Comparison of ENCODE assay signal across 15 mouse cellular contexts in the genomic region with DNA sequence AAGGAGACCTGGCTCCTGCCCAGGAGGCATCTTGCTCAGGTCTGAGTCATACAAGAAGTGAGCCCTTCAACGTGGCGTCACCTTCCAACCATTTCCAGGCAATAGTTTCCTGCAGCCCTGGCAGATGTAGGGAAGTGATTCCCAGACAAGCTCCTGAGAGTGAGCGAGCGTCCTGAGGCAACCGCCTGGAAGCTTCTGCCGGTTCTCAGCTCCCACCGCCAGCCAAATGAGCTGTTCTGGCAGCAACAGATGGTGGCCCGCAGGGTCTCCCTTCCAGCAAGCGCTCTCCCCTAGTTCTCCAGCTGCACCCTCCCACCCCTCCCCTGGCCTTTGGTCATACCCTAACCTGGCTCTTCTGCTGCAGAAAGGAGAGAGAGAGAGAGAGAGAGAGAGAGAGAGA. TPM values are rescaled to one million over a fixed set of nuclear protein-coding genes. Genes with fewer than 3 reads are reported as not detected.
A peak's percentile ranks its signal among the peaks of the same experiment; 100 is the strongest.
DNase-seq lines count a peak whose midpoint lies in the region; TF ChIP-seq lines count a peak whose summit lies in the region.
"Had no signal": no experiment of that assay in that cellular context is flagged by ENCODE, and none has a peak within 500 bp of the region (broad histone marks: within the 10 kb centered on the region; RNA-seq: fewer than 3 reads in every experiment).

No protein-coding gene starts in this region.

- peak; percentile 49 to 57 for DNase-seq in cerebellum, postnatal 14 days
- DNase-seq in cerebellum, adult 9-10 months: no peak
- peak; percentile 33 for DNase-seq in left cerebral cortex, postnatal 14 days (ENCODE audit: low spot score in 2 of 2)
- DNase-seq in left cerebral cortex, adult 2 months (ENCODE audit: extremely low spot score in 1 of 2, low spot score in 2 of 2): no peak
- DNase-seq in right cerebral cortex, postnatal 14 days: peak; percentile 29
- DNase-seq in right cerebral cortex, adult 18-20 months: no peak
- no peak for DNase-seq in urinary bladder, postnatal 10 days (ENCODE audit: low spot score)
- no peak for DNase-seq in spleen, postnatal 4 days (ENCODE audit: low spot score in 2 of 2)
- DNase-seq: heart, adult 11 months; kidney, postnatal 14 days; thymus, adult 18-20 months had no signal

- no peak overlapping the region for H3K27ac ChIP-seq in left cerebral cortex, adult 2 months
- H3K27ac ChIP-seq: intestine, embryonic 15.5 days had no signal

- intact Hi-C loops in left cerebral cortex, postnatal 14 days (cut with DNase I): no loop called here
- intact Hi-C loops in left cerebral cortex, adult 2 months (cut with DNase I): no loop called here

- H3K4me3 ChIP-seq in left cerebral cortex, adult 2 months: no peak overlapping the region
- H3K4me3 ChIP-seq: intestine, embryonic 15.5 days had no signal

- no peak for TF ChIP-seq CTCF in left cerebral cortex, adult 2 months (IDR thresholded peaks at IDR 0.05)

RNA-seq across cellular contexts. Expression of gene March10, which starts 54.2 kb away (rescaled TPM):
- total RNA-seq in left cerebral cortex, postnatal 14 days (2021): 1 to 10 TPM; 1.4 to 1.6 TPM
- total RNA-seq in left cerebral cortex, adult 2 months (2021): 1 to 10 TPM; 2.0 to 3.8 TPM
- total RNA-seq: liver, adult 2 months; megakaryocyte progenitor cell, adult 5-6 weeks; MEL had no signal

Comparison
In these comparisons a context has a peak if more than half of its experiments do, and no peak if none do; other contexts are left out.
1. DNase-seq: peak in cerebellum, postnatal 14 days (2 of 2), left cerebral cortex, postnatal 14 days (2 of 2) and right cerebral cortex, postnatal 14 days (single experiment); none in cerebellum, adult 9-10 months (single experiment), left cerebral cortex, adult 2 months (0 of 2), right cerebral cortex, adult 18-20 months (single experiment), urinary bladder, postnatal 10 days (single experiment) and spleen, postnatal 4 days (0 of 2).